Mouse (Mus musculus) hindbrain, embryonic 15.5 days (tissue): ENCODE data around the gene Cacng1. TPM values are rescaled to one million over a fixed set of nuclear protein-coding genes. Genes with fewer than 3 reads are reported as not detected.
A peak's percentile ranks its signal among the peaks of the same experiment; 100 is the strongest.

Experiments
- ATAC-seq: fragments of 200-750 bp; cut with Nextera tagmentation; 2 replicates; pipeline ENCODE4 v1.8.0; 2017; ENCODE audit warnings: low read depth, moderate number of reproducible peaks, moderate TSS enrichment; ENCODE audit not compliant: low FRiP score
- H3K27ac ChIP-seq: fragments of 300-500 bp; sonication (generic); replicated peaks from 2 replicates; pipeline ENCODE4 v1.5.1; 2015; ENCODE audit warnings: mild to moderate bottlenecking, inconsistent platforms
- H3K27me3 ChIP-seq: fragments of 300-500 bp; sonication (generic); 2 replicates; pipeline ENCODE4 v1.6.1; 2015; ENCODE audit warnings: control low read depth, inconsistent platforms
- H3K36me3 ChIP-seq: fragments of 300-500 bp; sonication (generic); 2 replicates; pipeline ENCODE4 v1.6.1; 2015; ENCODE audit warnings: control low read depth, inconsistent platforms
- H3K4me1 ChIP-seq: fragments of 300-500 bp; sonication (generic); replicated peaks from 2 replicates; pipeline ENCODE4 v1.6.1; 2015; ENCODE audit warnings: control low read depth, inconsistent platforms
- H3K4me2 ChIP-seq: fragments of 300-500 bp; sonication (generic); 2 replicates; pipeline ENCODE4 v1.6.1; 2015; ENCODE audit warnings: moderate library complexity, mild to moderate bottlenecking, inconsistent platforms
- H3K4me3 ChIP-seq: fragments of 300-500 bp; sonication (generic); 2 replicates; pipeline ENCODE4 v1.5.1; 2015; ENCODE audit warnings: mild to moderate bottlenecking, inconsistent platforms
- H3K9ac ChIP-seq: fragments of 300-500 bp; sonication (generic); 2 replicates; pipeline ENCODE4 v1.6.1; 2015; ENCODE audit warnings: inconsistent platforms
- H3K9me3 ChIP-seq: fragments of 300-500 bp; sonication (generic); 2 replicates; pipeline ENCODE4 v1.6.1; 2016; ENCODE audit warnings: control low read depth, inconsistent platforms
- WGBS: fragments of 180-500 bp; shearing (Covaris S2); methylation state at CpG from one replicate; pipeline ENCODE4 v1.1.7; 2015; 5-methylcytosine and 5-hydroxymethylcytosine counted together
- polyA plus RNA-seq: library from polyadenylated mRNA; unstranded; fragments of >200 nt; fragmentation: Nextera tagmentation; extraction: Ambion mirVana; gene quantifications from 2 replicates; pipeline ENCODE4 v1.2.1, GENCODE M21; 2015

Gene Cacng1
- polyA plus RNA-seq, 1 experiment from 2014 or later = 0.43 TPM

- peaks cover 34% of the 10 kb centered on the region for H3K4me1 ChIP-seq
- H3K4me3 ChIP-seq = no peak overlapping the region
- WGBS = 54% methylated on average over 6 of the region's 6 CpGs
- H3K27ac ChIP-seq = no peak overlapping the region
- H3K9ac ChIP-seq = no peak overlapping the region
- H3K36me3 ChIP-seq = no peaks in the 10 kb centered on the region
- no peaks in the 10 kb centered on the region for H3K27me3 ChIP-seq
- no peaks in the 10 kb centered on the region for H3K9me3 ChIP-seq
- H3K4me2 ChIP-seq = no peak overlapping the region
- ATAC-seq = peak; percentile 46; the same call in 1 of the 2 replicates
Measured at GRCm38 (mm10) chr11:107705060-107705459, 11.3 kb downstream of the Cacng1 start.

DNA sequence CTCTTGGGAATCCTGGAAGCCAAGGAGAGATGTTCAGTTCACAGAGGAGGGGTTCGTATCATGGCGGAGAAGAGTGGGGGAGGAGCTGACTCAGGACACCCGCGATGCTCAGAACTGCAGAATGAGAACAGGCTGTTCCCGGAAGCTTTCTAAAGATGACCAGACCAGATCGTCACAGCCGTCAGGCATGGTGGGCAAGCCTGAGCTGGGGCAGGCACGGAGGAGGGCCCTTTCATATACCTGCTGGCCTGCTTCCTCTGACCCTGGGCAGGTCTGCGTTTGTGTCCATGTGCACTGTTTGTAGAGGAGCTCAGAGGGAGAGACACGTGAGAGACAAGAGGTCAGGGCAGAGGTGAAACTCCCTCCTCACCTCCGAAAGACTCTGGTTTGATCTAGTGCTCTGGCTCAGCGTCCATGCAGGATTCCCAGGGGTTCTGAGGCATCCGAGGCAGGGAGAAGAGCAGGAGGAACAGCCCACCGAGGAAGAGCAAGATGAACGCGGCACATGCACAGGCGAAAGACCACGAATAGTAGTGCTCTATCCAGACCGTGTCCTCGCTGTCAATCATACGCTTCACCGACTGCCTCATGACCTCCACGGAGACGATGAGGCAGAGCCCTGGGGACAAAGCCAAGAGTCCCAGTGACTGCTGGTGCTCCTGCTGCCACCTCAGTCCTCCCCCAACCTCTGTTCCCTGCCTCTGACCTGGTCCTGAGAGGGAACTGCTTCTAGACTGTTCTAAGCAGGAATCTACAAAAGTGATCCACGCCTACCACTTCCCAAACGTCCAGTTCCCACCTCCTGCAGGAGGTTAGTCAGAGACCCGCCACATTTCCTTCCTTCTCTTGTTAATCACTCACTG, 12.8 kb downstream of the Cacng1 start:
- no peak overlapping the region for H3K4me3 ChIP-seq
- no peaks in the 10 kb centered on the region for H3K9me3 ChIP-seq
- H3K4me2 ChIP-seq = peak overlapping the region; percentile 16; the same call in 1 of the 2 replicates
- no peaks in the 10 kb centered on the region for H3K36me3 ChIP-seq
- no peak overlapping the region for H3K27ac ChIP-seq
- 28% methylated on average over 27 of the region's 27 CpGs for WGBS
- H3K27me3 ChIP-seq = no peaks in the 10 kb centered on the region
- H3K9ac ChIP-seq = no peak overlapping the region
- peaks cover 33% of the 10 kb centered on the region for H3K4me1 ChIP-seq
- no peak for ATAC-seq

DNA sequence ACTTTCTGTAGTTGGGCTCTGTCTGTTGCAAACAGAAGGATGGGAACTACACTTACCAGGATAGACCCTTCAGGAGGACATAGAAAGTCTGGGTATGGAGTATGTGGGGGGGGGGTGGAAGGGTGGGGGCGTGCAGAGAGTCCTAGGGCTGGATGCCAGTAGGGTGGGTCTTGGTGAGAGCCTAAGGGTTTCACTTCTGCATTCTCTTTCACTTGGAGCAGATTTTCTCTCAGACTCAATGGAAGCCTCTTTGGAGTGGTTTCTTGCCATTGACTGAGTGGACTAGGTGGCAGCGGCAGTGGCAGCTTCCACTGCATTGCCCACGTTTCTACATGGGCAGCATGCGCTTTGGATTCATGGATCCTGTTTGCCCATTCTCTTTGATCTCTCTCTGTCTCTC, 16.4 kb downstream of the Cacng1 start:
- no peak overlapping the region for H3K4me3 ChIP-seq
- no peak for ATAC-seq
- H3K4me2 ChIP-seq = no peak overlapping the region
- no peak overlapping the region for H3K27ac ChIP-seq
- H3K4me1 ChIP-seq = peaks cover 12% of the 10 kb centered on the region
- WGBS = 92% methylated on average over 4 of the region's 4 CpGs
- no peaks in the 10 kb centered on the region for H3K9me3 ChIP-seq
- no peaks in the 10 kb centered on the region for H3K27me3 ChIP-seq
- no peaks in the 10 kb centered on the region for H3K36me3 ChIP-seq
- no peak overlapping the region for H3K9ac ChIP-seq

GRCm38 (mm10) chr11:107693338-107693737, 23.0 kb downstream of the Cacng1 start:
- H3K4me1 ChIP-seq = no peaks in the 10 kb centered on the region
- no peak overlapping the region for H3K27ac ChIP-seq
- H3K4me2 ChIP-seq = no peak overlapping the region
- ATAC-seq = no peak
- H3K4me3 ChIP-seq = no peak overlapping the region
- 85% methylated on average over 6 of the region's 6 CpGs for WGBS
- H3K36me3 ChIP-seq = peaks cover 3% of the 10 kb centered on the region
- no peaks in the 10 kb centered on the region for H3K9me3 ChIP-seq
- H3K27me3 ChIP-seq = no peaks in the 10 kb centered on the region
- H3K9ac ChIP-seq = no peak overlapping the region

DNA sequence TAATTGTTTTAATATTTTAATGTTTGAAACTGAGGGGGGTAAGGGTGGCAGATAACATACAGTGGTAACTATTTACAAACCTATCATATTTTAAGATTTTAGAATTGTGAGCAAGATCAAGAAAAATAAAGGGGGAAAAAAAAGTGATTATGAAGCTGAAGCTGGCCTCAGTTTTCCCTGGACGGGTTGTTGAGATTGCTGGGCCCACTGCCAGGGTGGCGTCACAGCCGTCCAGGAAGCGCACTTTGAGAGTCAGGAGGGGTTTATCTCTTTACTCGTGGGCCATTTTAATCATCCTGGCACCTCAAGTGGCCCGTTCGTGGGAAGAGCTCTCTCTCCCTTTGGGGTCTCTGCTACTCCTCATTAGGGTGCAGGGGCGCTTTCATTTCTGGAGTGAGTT, 24.8 kb downstream of the Cacng1 start:
- 65% methylated on average over 8 of the region's 8 CpGs for WGBS
- no peak overlapping the region for H3K9ac ChIP-seq

GRCm38 (mm10) chr11:107688480-107688879, 27.8 kb downstream of the Cacng1 start:
- no peak overlapping the region for H3K27ac ChIP-seq
- peaks cover 19% of the 10 kb centered on the region for H3K36me3 ChIP-seq
- no peak overlapping the region for H3K9ac ChIP-seq
- 97% methylated on average over 10 of the region's 10 CpGs for WGBS
- no peak overlapping the region for H3K4me2 ChIP-seq
- peaks cover 11% of the 10 kb centered on the region for H3K4me1 ChIP-seq
- H3K27me3 ChIP-seq = no peaks in the 10 kb centered on the region
- H3K4me3 ChIP-seq = no peak overlapping the region
- no peaks in the 10 kb centered on the region for H3K9me3 ChIP-seq
- ATAC-seq = no peak

More for the DNA sequence above, 24.8 kb downstream of the Cacng1 start:
- Histone ChIP-seq H3K27ac (no peak overlapping the region), H3K36me3 (peaks cover 8% of the 10 kb centered on the region), H3K9me3 (no peaks in the 10 kb centered on the region), H3K4me3 (no peak overlapping the region), H3K4me1 (no peaks in the 10 kb centered on the region), H3K27me3 (no peaks in the 10 kb centered on the region), H3K4me2 (no peak overlapping the region)
- no peak for ATAC-seq

- Histone ChIP-seq H3K27ac (no peak overlapping the region), H3K4me1 (peaks cover 26% of the 10 kb centered on the region), H3K36me3 (peaks cover 19% of the 10 kb centered on the region), H3K4me3 (no peak overlapping the region), H3K27me3 (no peaks in the 10 kb centered on the region), H3K4me2 (no peak overlapping the region), H3K9ac (no peak overlapping the region), H3K9me3 (no peaks in the 10 kb centered on the region)
- ATAC-seq = no peak
- 89% methylated on average over 20 of the region's 20 CpGs for WGBS
Measured at GRCm38 (mm10) chr11:107686290-107686689, 30.0 kb downstream of the Cacng1 start.

DNA sequence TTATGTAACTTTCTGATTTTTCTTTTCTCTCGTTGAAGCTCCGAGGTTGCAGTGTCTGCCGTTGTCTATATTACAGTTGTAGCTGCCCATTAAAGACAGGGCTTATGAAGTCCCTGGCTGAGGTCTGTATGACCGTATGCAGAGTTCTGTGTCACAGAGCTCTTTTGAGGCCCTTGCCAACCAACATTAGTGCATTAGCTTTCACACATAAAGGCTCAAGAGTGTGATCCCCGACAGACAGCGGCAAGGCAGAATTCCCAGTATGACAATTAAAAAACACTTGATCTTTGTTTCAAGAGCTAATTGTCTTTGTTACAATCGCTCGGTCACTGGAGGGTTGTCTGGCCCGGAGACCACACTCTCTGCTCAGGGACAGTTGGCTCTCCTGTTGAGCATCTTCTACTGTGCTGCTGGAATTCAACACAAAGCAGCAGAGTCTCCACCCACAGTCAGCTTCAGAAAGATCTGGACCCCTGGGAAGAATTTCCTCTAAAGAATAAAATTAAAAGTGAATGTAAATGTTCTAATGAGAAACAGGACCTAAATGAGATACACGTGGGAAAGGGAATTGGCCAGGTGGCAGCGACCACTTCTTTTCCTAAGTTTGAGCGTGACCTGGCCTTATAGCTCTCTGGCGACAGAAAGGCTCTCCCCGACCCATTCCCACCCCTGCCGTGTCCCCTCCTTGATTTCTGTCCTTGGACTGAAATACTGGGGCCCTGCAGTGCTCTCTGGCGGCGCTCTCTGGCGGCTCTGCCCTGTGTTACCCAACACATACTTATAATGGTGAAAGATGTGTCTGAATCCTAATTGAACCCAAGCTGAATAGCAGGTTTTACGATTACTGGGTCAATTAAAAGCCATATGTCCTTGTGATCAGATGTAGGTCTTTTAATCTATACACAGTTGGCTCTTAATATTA, 32.5 kb downstream of the Cacng1 start:
- ATAC-seq = no peak
- peak overlapping the region; percentile 57 for H3K27ac ChIP-seq
- no peaks in the 10 kb centered on the region for H3K9me3 ChIP-seq
- H3K4me1 ChIP-seq = peaks cover 26% of the 10 kb centered on the region
- H3K4me2 ChIP-seq = no peak overlapping the region
- H3K4me3 ChIP-seq = no peak overlapping the region
- no peak overlapping the region for H3K9ac ChIP-seq
- no peaks in the 10 kb centered on the region for H3K27me3 ChIP-seq
- H3K36me3 ChIP-seq = peaks cover 19% of the 10 kb centered on the region
- 31% methylated on average over 19 of the region's 19 CpGs for WGBS

GRCm38 (mm10) chr11:107682694-107683355, 33.5 kb downstream of the Cacng1 start:
- Histone ChIP-seq H3K27me3 (no peaks in the 10 kb centered on the region), H3K4me3 (no peak overlapping the region), H3K9ac (no peak overlapping the region), H3K36me3 (peaks cover 13% of the 10 kb centered on the region), H3K4me1 (peaks cover 26% of the 10 kb centered on the region), H3K4me2 (no peak overlapping the region), H3K27ac (peak overlapping the region; percentile 65), H3K9me3 (no peaks in the 10 kb centered on the region)
- WGBS = 26% methylated on average over 9 of the region's 9 CpGs
- no peak for ATAC-seq

GRCm38 (mm10) chr11:107676207-107676940, 39.9 kb downstream of the Cacng1 start:
- Histone ChIP-seq H3K27me3 (no peaks in the 10 kb centered on the region), H3K9me3 (0 out of 2 replicates have a peak, but pooled peaks cover 3% of the 10 kb centered on the region), H3K4me3 (peak overlapping the region; percentile 9; the same call in 1 of the 2 replicates), H3K27ac (peak overlapping the region; percentile 22), H3K36me3 (peaks cover 23% of the 10 kb centered on the region), H3K9ac (no peak overlapping the region), H3K4me2 (peak overlapping the region; percentile 42), H3K4me1 (peaks cover 18% of the 10 kb centered on the region)
- ATAC-seq = no peak
- WGBS = 27% methylated on average over 17 of the region's 17 CpGs

GRCm38 (mm10) chr11:107675246-107675645, 41.1 kb downstream of the Cacng1 start:
- H3K4me3 ChIP-seq = no peak overlapping the region
- no peak overlapping the region for H3K9ac ChIP-seq
- peaks cover 18% of the 10 kb centered on the region for H3K4me1 ChIP-seq
- H3K27me3 ChIP-seq = no peaks in the 10 kb centered on the region
- 84% methylated on average over 10 of the region's 10 CpGs for WGBS
- H3K36me3 ChIP-seq = peaks cover 34% of the 10 kb centered on the region
- ATAC-seq = no peak
- H3K9me3 ChIP-seq = 0 out of 2 replicates have a peak, but pooled peaks cover 3% of the 10 kb centered on the region
- H3K4me2 ChIP-seq = no peak overlapping the region
- H3K27ac ChIP-seq = no peak overlapping the region
